Mouse (Mus musculus) splenic B cell, adult 2 months (primary cell): ENCODE measurements around the gene Dgkh.

Source experiments
- DNase-seq: peaks from one replicate; pipeline ENCODE4 v3.0.0-alpha.2; 2011; ENCODE audit warnings: low read depth, low spot score
- H3K27me3 ChIP-seq: 2 replicates; pipeline ENCODE4 v1.6.1; 2012; ENCODE audit warnings: mild to moderate bottlenecking, low read length, moderate library complexity, mixed read lengths; ENCODE audit not compliant: control insufficient read depth, poor library complexity, insufficient read depth, severe bottlenecking
- H3K36me3 ChIP-seq: 2 replicates; pipeline ENCODE4 v1.6.1; 2012; ENCODE audit warnings: mild to moderate bottlenecking, low read length, moderate library complexity, mixed read lengths; ENCODE audit not compliant: control insufficient read depth, poor library complexity, insufficient read depth, severe bottlenecking

Gene Dgkh

GRCm38 (mm10) chr14:78674606-78675005, 58.0 kb downstream of the Dgkh start:
- no peaks in the 10 kb centered on the region for H3K36me3 ChIP-seq
- DNase-seq, result no peak
- H3K27me3 ChIP-seq, result no peaks in the 10 kb centered on the region

- Histone ChIP-seq H3K36me3 (no peaks in the 10 kb centered on the region), H3K27me3 (no peaks in the 10 kb centered on the region)
- peak; percentile 32 for DNase-seq
Measured at GRCm38 (mm10) chr14:78669986-78670385, 62.6 kb downstream of the Dgkh start.

- DNase-seq, result peak; percentile 88
- no peaks in the 10 kb centered on the region for H3K36me3 ChIP-seq
Measured at GRCm38 (mm10) chr14:78668291-78668690, 64.3 kb downstream of the Dgkh start.

GRCm38 (mm10) chr14:78667763-78668162, 64.8 kb downstream of the Dgkh start:
- DNase-seq, result no peak
- H3K36me3 ChIP-seq, result no peaks in the 10 kb centered on the region
- no peaks in the 10 kb centered on the region for H3K27me3 ChIP-seq

More at GRCm38 (mm10) chr14:78668291-78668690, 64.3 kb downstream of the Dgkh start:
- no peaks in the 10 kb centered on the region for H3K27me3 ChIP-seq

- no peaks in the 10 kb centered on the region for H3K27me3 ChIP-seq
- no peak for DNase-seq
- no peaks in the 10 kb centered on the region for H3K36me3 ChIP-seq
Measured at GRCm38 (mm10) chr14:78662641-78663040, 69.9 kb downstream of the Dgkh start.

- no peak for DNase-seq
- H3K27me3 ChIP-seq, result no peaks in the 10 kb centered on the region
- no peaks in the 10 kb centered on the region for H3K36me3 ChIP-seq
Measured at GRCm38 (mm10) chr14:78661462-78661861, 71.1 kb downstream of the Dgkh start.

GRCm38 (mm10) chr14:78658697-78659096, 73.9 kb downstream of the Dgkh start:
- Histone ChIP-seq H3K36me3 (no peaks in the 10 kb centered on the region), H3K27me3 (no peaks in the 10 kb centered on the region)
- no peak for DNase-seq

- Histone ChIP-seq H3K27me3 (no peaks in the 10 kb centered on the region), H3K36me3 (no peaks in the 10 kb centered on the region)
- DNase-seq, result no peak
Measured at GRCm38 (mm10) chr14:78656832-78657626, 75.5 kb downstream of the Dgkh start.

GRCm38 (mm10) chr14:78654939-78655556, 77.5 kb downstream of the Dgkh start:
- no peak for DNase-seq
- Histone ChIP-seq H3K36me3 (no peaks in the 10 kb centered on the region), H3K27me3 (no peaks in the 10 kb centered on the region)

GRCm38 (mm10) chr14:78654196-78654595, 78.4 kb downstream of the Dgkh start:
- no peak for DNase-seq
- no peaks in the 10 kb centered on the region for H3K27me3 ChIP-seq

GRCm38 (mm10) chr14:78653333-78653732, 79.2 kb downstream of the Dgkh start:
- Histone ChIP-seq H3K27me3 (no peaks in the 10 kb centered on the region), H3K36me3 (no peaks in the 10 kb centered on the region)
- DNase-seq, result no peak

More at GRCm38 (mm10) chr14:78654196-78654595, 78.4 kb downstream of the Dgkh start:
- no peaks in the 10 kb centered on the region for H3K36me3 ChIP-seq

- DNase-seq, result no peak
- Histone ChIP-seq H3K36me3 (no peaks in the 10 kb centered on the region), H3K27me3 (no peaks in the 10 kb centered on the region)
Measured at GRCm38 (mm10) chr14:78651696-78652095, 80.9 kb downstream of the Dgkh start.

GRCm38 (mm10) chr14:78650379-78651095, 82.0 kb downstream of the Dgkh start:
- Histone ChIP-seq H3K36me3 (no peaks in the 10 kb centered on the region), H3K27me3 (no peaks in the 10 kb centered on the region)
- no peak for DNase-seq

- Histone ChIP-seq H3K27me3 (no peaks in the 10 kb centered on the region), H3K36me3 (no peaks in the 10 kb centered on the region)
- no peak for DNase-seq
Measured at GRCm38 (mm10) chr14:78649525-78650274, 82.9 kb downstream of the Dgkh start.
